Mouse (Mus musculus) adrenal gland, postnatal 25 days (tissue): ENCODE measurements around the gene Snapc4. TPM values are rescaled to one million over a fixed set of nuclear protein-coding genes. Genes with fewer than 3 reads are reported as not detected.

Source experiments
- DNase-seq: peaks from one replicate; pipeline ENCODE4 v3.0.0; 2021; ENCODE audit warnings: mixed read lengths
- total RNA-seq: library from RNA; stranded (reverse); gene quantifications from 2 replicates; pipeline ENCODE4 v1.2.3, GENCODE M21; 2021

Snapc4 gene
- total RNA-seq, 1 experiment from 2014 or later: 42.0 TPM

- no peak for DNase-seq
These were observed 8.1 kb downstream of the Snapc4 start for GRCm38 (mm10) chr2:26372396-26372795.

- DNase-seq: no peak
These were observed 11.9 kb downstream of the Snapc4 start for GRCm38 (mm10) chr2:26368572-26368971.

GRCm38 (mm10) chr2:26367911-26368310 lies 12.5 kb downstream of the Snapc4 start:
- no peak for DNase-seq

- peak; percentile 84 for DNase-seq
These were observed 15.6 kb downstream of the Snapc4 start for GRCm38 (mm10) chr2:26364738-26365465.

GRCm38 (mm10) chr2:26363481-26363880 lies 17.0 kb downstream of the Snapc4 start:
- no peak for DNase-seq

- DNase-seq: no peak
These were observed 17.5 kb downstream of the Snapc4 start for GRCm38 (mm10) chr2:26362991-26363390.

- no peak for DNase-seq
These were observed 19.7 kb downstream of the Snapc4 start, which contains the start of gene Card9 for GRCm38 (mm10) chr2:26360772-26361171. Gene Card9, minus strand, starts transcription at chr2:26360918.

GRCm38 (mm10) chr2:26359983-26360382 lies 20.5 kb downstream of the Snapc4 start:
- no peak for DNase-seq

GRCm38 (mm10) chr2:26358667-26359320 lies 21.7 kb downstream of the Snapc4 start:
- no peak for DNase-seq

GRCm38 (mm10) chr2:26357484-26357883 lies 23.0 kb downstream of the Snapc4 start:
- no peak for DNase-seq

GRCm38 (mm10) chr2:26356678-26357077 lies 23.8 kb downstream of the Snapc4 start:
- no peak for DNase-seq

- DNase-seq: no peak
These were observed 24.2 kb downstream of the Snapc4 start for GRCm38 (mm10) chr2:26356231-26356630.

- DNase-seq: no peak
These were observed 26.1 kb downstream of the Snapc4 start for GRCm38 (mm10) chr2:26354401-26354800.

- no peak for DNase-seq
These were observed 27.1 kb downstream of the Snapc4 start for GRCm38 (mm10) chr2:26353066-26353980.

- DNase-seq: peak; percentile 41
These were observed 28.1 kb downstream of the Snapc4 start for GRCm38 (mm10) chr2:26352291-26352910.

GRCm38 (mm10) chr2:26351358-26352290 lies 28.8 kb downstream of the Snapc4 start, which contains the start of gene Dnlz:
Gene Dnlz, minus strand, starts transcription at chr2:26352110.
- DNase-seq: peak; percentile 93

- no peak for DNase-seq
These were observed 32.2 kb downstream of the Snapc4 start for GRCm38 (mm10) chr2:26348241-26348640.

- no peak for DNase-seq
These were observed 37.6 kb downstream of the Snapc4 start for GRCm38 (mm10) chr2:26342609-26343490.

- DNase-seq: peak; percentile 42
These were observed 38.4 kb downstream of the Snapc4 start for GRCm38 (mm10) chr2:26342044-26342443.

GRCm38 (mm10) chr2:26341510-26341981 lies 38.9 kb downstream of the Snapc4 start:
- no peak for DNase-seq
